Mouse (Mus musculus): ENCODE results near the gene Ak2.

DNA sequence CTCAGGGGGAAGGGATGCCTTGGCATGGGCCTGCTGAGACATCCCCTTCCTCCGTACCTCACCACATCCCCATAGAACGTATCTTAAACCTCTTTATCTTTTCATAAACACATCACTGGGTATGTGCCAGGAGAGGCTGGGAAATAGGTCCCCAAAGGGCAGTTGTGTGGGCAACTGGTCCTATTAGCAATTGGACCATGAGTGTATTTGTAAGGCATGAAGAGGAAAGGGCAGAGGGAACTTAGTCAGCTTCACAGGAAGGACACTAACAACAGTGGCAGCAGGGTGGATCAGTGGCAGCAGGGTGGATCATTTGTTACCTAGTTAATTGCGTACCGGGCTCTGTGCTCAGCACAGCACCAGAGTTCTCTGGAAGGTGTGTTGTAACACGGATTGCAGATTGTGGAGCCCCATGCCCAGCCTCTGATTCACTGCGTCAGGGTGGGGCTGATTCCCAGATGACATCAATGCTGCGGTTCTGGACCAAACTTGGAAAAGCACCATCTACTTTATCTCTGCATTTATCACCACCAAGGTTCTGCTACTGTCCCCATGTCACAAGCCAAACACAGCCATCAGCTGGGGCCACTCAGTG, 44.2 kb downstream of the Ak2 start:
- TF ChIP-seq EP300 (IDR thresholded peaks at IDR 0.05; ENCODE audit: insufficient read depth, low read depth, low read length) (no peak), POLR2A (IDR thresholded peaks at IDR 0.05; ENCODE audit: insufficient read depth, low read length) (no peak), CTCF (IDR thresholded peaks at IDR 0.05; ENCODE audit: low read depth, low read length) (no peak)
